ENCODE assay signal across 8 mouse cellular contexts in genomic region chr15:99415793-99416192, GRCm38 (mm10). TPM values are rescaled to one million over a fixed set of nuclear protein-coding genes. Genes with fewer than 3 reads are reported as not detected.
A peak's percentile ranks its signal among the peaks of the same experiment; 100 is the strongest.
DNase-seq lines count a peak whose midpoint lies in the region.

No protein-coding gene starts in this region.

- DNase-seq in gastrocnemius, adult 18-20 months (ENCODE audit: low spot score), result peak; percentile 48
- DNase-seq in gastrocnemius, postnatal 25 days, result no peak
- peak; percentile 39 for DNase-seq in ovary, postnatal 14 days (ENCODE audit: low spot score)
- DNase-seq in ovary, postnatal 10 days (ENCODE audit: low spot score), result no peak
- peak; percentile 71 for DNase-seq in cerebellum, adult 9-10 months
- peak; percentile 41 for DNase-seq in layer of hippocampus, postnatal 14 days (ENCODE audit: low spot score in 2 of 2)
- peak; percentile 75 for DNase-seq in retina, embryonic 14.5 days (ENCODE audit: low spot score)
- no peak for DNase-seq in adrenal gland, postnatal 25 days

RNA-seq across cellular contexts. Expression of gene Tmbim6, which starts 23.1 kb away (rescaled TPM):
- 100 to 1,000 TPM; 197 to 208 TPM for total RNA-seq in gastrocnemius, adult 18-20 months (2021)
- 100 to 1,000 TPM; 153 to 164 TPM for total RNA-seq in gastrocnemius, postnatal 25 days (2021)
- 100 to 1,000 TPM; 357 to 369 TPM for total RNA-seq in layer of hippocampus, postnatal 14 days (2021)
- total RNA-seq in adrenal gland, postnatal 25 days (2021), result 719 and 813 TPM in 2 replicates

RNA-seq across cellular contexts. Expression of gene Nckap5l, which starts 41.8 kb away (rescaled TPM):
- 1 to 10 TPM; 1.6 to 1.9 TPM for total RNA-seq in gastrocnemius, adult 18-20 months (2021)
- total RNA-seq in gastrocnemius, postnatal 25 days (2021), result 1 to 10 TPM; 3.1 to 4.8 TPM
- 10 to 100 TPM; 29.1 to 34.9 TPM for total RNA-seq in layer of hippocampus, postnatal 14 days (2021)
- total RNA-seq in adrenal gland, postnatal 25 days (2021), result 40.6 and 42.1 TPM in 2 replicates

RNA-seq across cellular contexts. Expression of gene Fmnl3, which starts 45.5 kb away (rescaled TPM):
- 1 to 10 TPM; 4.2 to 7.7 TPM for total RNA-seq in gastrocnemius, adult 18-20 months (2021)
- total RNA-seq in gastrocnemius, postnatal 25 days (2021), result 1 to 10 TPM; 6.6 to 7.0 TPM
- total RNA-seq in layer of hippocampus, postnatal 14 days (2021), result 10 to 100 TPM; 12.6 to 13.8 TPM
- total RNA-seq in adrenal gland, postnatal 25 days (2021), result 16.4 and 24.1 TPM in 2 replicates

RNA-seq across cellular contexts. Expression of gene Bcdin3d, which starts 58.7 kb away (rescaled TPM):
- total RNA-seq in gastrocnemius, adult 18-20 months (2021), result 1 to 10 TPM; 4.2 to 5.1 TPM
- 1 to 10 TPM; 3.0 to 4.1 TPM for total RNA-seq in gastrocnemius, postnatal 25 days (2021)
- 1 to 10 TPM; 4.3 to 5.0 TPM for total RNA-seq in layer of hippocampus, postnatal 14 days (2021)
- 6.2 and 7.7 TPM in 2 replicates for total RNA-seq in adrenal gland, postnatal 25 days (2021)

Comparison
In these comparisons a context has a peak if more than half of its experiments do, and no peak if none do; other contexts are left out.
1. DNase-seq: peak in gastrocnemius, adult 18-20 months (single experiment), ovary, postnatal 14 days (single experiment), cerebellum, adult 9-10 months (single experiment), layer of hippocampus, postnatal 14 days (2 of 2) and retina, embryonic 14.5 days (single experiment); none in gastrocnemius, postnatal 25 days (single experiment), ovary, postnatal 10 days (single experiment) and adrenal gland, postnatal 25 days (single experiment).